Mouse (Mus musculus) mesoderm, embryonic 11.5 days (tissue): ENCODE measurements at regions not wholly inside any gene's neighbourhood (a gene's known extent, or its start where the extent isn't known, plus 50 kb on each side); places are given as distances from the start of the nearest gene placed in this dataset.
A peak's percentile ranks its signal among the peaks of the same experiment; 100 is the strongest.
"Not testable (repeated sequence)": the region's sequence is repeated elsewhere in the genome, so short reads cannot be mapped to it uniquely, and the experiment has no call there.

ENCODE experiments used
- DNase-seq: peaks from one replicate; pipeline ENCODE4 v3.0.0-alpha.2; 2012; ENCODE audit warnings: low read depth, low spot score

DNA sequence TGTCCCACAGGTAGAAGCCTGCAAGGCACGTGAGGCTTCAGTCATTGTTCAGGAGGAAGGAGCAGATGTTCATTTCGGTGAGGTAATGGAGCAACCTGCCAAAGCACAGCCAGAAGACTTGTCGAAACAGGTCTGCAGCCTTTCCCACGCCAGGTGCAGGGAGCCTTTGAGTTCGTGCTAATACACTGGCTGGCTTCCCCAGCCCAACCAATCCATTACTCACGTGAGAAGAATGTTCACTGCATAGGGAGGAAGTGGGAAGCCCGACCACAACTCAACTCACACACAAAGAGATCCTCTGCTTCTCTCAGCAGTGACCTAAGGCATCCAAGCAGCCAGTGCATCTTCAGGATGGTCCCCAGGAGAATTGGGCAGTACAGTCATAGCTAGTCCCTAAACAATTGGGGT lies 153.0 kb upstream of the Hes1 start:
- DNase-seq, result peak; percentile 17

DNA sequence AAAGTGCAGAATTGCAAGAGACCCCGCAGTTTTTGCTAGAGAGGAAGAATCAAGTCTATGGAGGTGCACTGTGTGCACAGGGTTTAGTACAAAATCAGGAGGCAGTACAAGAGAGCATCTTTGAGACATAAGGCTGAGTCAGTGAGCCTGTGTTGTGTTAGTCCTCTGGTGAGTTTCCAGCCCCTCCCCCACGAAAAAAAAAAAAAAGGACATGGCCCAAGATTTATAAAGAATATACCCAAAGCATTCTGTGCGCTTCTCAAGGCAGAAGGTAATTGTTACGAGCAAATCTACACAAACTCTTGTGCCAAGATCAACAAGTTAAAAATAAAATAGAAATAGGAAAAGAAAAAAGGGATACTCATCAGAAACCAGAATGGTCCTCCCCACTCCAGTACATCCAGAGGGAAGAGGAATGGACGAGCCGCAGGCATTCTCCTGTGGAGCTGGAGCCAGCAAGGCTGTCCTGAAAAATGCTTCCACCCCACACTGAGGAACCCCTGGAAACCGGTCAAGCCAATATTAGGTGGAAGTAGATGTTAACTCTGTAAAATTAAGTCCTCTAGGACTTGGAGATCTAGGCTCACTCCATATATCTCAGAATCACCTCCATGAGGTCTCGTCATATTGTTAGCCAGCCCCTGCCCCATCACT lies 150.7 kb upstream of the Hes1 start:
- no peak for DNase-seq

DNA sequence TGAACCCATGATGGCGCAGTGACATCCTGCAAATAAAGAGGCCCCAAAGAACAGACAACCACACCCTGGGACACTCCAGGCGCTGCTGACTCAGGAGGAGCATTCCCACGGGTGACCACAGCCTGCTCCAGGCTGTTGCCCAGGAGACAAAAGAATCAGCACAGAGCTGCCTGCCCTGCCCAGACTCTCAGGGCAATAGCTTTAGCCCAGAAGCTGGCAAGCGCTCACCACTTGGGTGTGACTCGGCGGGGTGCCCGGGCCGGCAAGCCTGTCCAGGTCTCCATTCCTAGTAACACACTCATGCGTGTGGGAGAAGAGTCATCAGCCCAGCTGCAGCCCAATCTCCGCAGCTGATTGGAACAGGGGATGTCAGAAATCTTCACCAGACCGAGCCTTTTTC lies 148.8 kb upstream of the Hes1 start:
- no peak for DNase-seq

DNA sequence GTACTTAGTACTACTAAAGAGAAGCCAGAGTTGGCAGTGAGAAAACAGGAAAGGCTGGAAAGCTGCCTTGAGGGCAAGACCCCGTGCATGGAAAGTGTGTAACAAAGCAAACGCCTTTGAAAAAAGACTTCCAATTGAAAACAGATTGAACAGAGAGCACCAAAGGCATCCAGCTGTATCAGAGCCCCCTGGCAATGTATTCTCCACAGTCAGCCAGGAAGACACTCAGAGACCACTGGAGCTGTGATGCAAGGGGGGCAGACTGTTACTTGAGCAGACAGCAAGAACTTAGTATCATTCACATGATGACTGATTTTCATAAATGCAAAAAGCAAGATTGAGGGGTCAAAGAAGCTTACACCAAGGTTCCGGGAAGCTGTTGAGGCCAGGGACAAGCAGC lies 146.2 kb upstream of the Hes1 start:
- no peak for DNase-seq

DNA sequence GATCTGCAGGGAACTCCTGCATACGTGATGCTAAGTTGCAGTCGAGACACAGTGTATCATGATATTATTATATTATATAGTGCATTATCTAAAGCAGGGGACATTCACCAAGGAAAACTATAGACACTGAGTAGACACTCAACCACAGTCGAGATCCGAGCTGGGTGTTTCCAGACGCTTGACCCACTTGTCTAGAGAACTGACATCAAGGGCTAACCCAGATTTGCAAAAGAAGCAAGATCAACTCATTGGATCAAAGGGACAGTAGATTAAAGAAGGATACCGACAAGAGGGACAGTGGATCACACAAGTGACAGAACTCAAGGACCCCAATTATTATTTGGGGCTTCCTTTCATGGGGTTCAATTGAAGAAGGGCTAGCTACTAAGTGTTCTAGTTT lies 145.8 kb upstream of the Hes1 start:
- DNase-seq, result no peak

DNA sequence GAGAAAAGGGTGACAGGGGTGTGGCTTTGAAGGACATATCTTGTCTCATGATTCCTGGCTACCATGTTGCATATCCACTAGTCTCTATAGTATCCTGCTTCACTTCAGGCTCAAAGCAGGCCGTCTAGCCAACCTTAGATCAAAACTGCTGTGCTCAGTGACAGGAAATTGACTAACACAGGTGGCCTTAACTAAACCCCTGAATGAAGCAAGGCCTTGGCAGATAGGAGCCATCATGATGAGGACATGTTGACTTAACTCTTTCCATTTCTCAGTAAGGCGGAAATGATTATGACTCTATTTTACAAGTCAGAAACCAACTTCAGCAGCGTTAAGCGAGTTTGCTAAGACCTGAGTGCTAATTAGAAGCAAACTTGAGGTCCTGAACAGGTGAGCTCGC lies 143.2 kb upstream of the Hes1 start:
- DNase-seq, result no peak

DNA sequence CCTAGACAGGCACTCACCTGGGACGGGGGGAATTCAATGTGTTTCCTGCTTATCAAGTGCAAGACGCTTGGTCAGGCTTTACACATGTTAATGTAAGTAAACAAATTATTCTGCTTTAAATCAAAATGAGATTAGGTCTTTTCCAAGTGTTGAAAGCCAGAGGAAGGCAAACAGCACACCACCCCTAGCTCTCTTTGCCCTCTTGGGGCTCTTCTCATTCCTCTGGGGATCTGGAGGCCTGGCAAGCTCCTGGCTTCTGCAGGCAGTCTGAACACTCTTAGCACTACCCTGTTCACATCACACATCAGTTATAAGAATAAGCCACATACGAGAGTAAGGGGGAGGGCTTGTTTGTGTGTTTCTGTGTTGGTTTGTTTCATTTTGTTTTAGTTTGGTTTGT lies 142.8 kb upstream of the Hes1 start:
- no peak for DNase-seq

DNA sequence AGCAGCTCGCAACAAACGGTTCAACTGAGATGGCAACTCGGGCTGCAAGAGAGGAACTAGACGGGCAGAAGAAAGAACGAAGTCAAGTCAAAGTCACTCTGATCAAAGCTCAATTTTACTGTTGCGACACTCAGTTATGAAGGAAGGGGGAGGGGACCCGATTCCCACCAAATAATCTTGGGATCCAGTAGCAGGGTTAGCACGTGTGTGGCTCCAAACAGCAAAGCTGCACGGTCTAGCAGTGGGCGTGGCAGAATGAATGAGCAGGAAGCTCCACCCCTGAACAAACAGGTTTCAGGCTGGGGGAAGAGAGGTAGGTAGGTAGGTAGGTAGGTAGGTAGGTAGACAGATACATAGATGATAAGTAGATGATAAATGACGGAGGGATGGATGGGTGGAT lies 136.9 kb upstream of the Hes1 start:
- not testable (repeated sequence) for DNase-seq

DNA sequence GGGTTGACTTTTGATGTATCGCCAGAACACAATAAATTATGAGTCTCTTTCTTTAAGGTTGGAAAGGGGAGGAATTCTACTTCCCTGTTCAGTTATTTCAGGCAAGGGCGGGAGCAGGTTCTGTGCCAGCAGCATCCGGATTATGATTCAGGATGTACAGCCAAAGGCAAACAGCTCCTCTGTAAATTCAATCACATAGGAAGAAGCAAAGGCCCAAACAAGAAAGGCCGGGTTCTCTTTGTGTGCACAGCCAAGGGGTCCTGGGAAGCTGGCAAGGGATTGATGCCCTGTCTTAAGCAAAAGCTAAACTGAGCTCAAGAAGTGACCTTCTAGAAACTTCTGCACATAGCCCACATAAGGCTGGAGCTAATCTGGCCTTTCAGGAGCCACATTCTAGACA lies 135.9 kb upstream of the Hes1 start:
- DNase-seq, result no peak

DNA sequence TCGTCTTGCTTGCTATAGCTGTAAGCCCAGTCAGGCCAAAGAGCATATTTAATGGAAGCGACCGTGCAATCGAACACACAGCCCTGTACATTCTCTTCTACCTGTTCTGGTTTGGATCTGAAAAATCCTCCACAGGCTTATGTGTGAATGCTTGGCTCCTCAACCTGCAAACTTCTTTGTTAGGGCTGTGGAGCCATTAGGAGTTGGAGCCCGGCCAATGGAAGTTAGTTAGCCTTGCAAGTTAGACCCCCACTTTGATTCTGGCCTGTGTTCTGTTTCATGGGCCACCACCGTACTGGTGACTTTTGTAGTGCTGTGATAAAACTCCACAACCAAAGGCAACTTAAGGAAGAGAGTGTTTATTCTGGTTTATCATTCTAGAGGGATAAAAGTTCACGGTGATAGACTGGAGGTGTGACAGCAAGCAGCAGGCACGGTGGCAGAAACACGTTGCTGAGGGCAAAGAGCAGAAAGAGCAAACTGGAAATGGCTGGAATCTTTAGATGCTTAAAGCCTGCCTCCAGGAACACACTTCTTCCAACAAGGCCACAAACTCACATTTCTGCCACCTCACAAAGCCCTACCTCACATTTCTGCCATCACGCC lies 132.3 kb upstream of the Hes1 start:
- no peak for DNase-seq

DNA sequence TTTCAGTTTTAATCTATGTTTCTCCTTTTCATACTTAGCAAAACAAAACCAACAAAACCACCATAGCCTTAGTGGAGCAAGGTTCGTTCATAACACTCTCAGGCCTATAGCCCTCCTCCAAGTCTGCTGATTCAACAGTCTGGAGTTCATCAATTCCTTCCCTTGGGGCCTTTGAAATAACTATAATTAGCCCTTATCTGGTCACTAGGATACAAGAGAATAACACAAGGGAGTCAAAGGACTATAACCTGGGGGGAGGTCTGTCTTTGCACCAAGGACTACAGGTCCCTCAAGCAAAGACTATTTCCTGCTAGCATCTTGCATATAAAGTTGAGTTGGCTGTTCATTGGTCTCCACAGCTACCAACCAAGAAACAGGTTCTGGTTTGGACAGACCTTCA lies 129.5 kb upstream of the Hes1 start:
- no peak for DNase-seq

DNA sequence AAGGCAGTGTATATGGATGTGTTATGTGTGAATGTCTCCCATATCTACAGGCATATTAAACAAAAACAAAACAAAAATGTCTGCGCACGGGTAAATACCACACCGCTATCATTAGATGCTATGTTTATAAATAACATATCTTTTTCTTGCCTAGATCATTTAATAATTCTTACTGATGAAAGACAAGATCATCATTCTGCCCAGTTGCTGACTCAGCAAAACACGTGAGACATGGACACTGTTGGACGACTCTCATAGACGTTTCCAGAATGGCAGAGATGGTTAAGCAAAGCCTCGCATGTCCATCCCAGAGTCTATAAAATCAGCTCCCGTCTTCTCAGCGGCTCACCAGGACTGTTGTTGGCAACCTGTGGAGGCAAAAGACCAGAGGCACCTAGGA lies 125.5 kb upstream of the Hes1 start:
- no peak for DNase-seq

DNA sequence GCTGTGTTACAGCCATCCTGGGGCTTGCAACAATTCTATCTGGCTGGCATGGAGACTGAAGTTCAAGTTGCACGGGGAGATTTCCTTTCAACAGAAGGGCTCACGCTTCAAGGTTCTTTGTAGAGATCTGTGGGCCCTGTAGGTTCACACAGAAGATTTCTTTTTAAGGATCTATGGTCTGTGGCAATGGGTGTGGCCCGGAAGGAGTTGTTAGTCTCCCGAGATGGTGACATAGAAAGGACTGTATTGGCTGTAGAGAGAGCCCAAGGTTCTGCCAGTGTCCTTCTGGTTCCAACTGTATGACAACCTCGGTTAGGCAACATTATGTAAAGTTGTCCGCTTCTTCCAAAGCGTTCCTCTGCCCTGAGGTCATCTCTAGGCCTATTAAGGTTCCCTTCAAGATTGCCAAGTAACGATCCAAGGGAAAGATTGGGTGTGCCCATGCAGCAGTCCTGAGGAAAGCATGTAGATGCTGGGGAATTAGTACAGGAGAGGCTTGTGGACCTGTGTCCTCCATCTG lies 124.8 kb upstream of the Hes1 start:
- DNase-seq, result no peak

DNA sequence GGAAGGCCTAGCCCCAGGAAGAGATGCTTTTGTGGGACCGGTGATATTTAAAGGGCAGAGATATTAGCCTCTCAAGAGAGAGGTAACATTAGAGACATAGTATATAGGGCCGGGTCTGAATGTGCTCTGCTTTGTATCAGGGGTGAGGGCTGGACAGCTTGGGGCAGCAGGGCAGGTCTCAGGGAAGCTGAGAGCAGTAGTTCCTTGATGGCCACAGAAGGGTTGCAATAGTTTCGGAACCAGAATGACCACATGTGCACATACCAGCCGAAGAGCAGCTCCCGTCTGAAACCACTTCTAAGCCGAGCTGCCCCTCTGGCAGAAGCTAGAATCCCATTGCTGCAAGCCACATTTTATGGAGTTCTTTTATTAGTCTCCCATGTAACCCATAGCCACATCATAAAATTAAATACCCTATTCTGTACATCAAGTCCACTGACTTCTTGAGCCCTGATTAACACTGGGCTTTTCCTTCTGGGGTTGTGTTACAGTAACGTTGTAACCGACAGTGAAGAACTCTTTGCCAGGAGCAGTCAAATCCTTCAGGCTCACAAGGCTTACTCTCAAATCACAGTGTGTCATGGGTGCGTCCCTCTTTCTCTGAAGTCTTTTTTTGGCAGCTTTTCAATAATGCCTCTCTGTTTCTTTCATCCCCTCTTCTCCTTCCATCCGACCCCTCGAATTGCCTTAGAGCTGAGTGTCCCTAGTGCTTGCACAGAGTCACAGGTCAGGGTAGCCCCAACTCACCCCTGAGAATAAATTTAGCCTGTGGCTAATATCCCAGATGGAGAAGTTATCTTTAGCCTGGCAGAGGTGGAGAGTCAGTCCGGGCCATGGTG lies 124.1 kb upstream of the Hes1 start:
- DNase-seq, result no peak

DNA sequence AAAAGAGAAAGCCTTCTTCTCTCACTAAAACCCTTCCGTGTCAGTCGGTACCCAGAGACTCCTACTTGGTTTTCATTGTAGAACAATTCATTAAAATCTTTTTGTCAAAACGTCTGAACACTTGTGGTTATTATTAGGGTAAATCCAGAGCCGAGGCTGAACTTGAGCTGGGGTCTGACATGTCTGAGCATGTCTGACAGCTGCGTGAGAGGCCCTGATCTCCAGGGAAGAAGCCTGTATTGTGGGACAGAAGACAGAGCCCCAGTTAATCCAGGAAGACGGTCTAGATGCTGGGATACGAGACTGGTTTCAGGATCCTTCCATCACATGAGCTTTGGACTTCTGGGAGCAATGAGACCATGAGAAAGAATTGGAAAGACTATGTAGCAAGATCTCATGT lies 122.1 kb upstream of the Hes1 start:
- DNase-seq, result no peak

DNA sequence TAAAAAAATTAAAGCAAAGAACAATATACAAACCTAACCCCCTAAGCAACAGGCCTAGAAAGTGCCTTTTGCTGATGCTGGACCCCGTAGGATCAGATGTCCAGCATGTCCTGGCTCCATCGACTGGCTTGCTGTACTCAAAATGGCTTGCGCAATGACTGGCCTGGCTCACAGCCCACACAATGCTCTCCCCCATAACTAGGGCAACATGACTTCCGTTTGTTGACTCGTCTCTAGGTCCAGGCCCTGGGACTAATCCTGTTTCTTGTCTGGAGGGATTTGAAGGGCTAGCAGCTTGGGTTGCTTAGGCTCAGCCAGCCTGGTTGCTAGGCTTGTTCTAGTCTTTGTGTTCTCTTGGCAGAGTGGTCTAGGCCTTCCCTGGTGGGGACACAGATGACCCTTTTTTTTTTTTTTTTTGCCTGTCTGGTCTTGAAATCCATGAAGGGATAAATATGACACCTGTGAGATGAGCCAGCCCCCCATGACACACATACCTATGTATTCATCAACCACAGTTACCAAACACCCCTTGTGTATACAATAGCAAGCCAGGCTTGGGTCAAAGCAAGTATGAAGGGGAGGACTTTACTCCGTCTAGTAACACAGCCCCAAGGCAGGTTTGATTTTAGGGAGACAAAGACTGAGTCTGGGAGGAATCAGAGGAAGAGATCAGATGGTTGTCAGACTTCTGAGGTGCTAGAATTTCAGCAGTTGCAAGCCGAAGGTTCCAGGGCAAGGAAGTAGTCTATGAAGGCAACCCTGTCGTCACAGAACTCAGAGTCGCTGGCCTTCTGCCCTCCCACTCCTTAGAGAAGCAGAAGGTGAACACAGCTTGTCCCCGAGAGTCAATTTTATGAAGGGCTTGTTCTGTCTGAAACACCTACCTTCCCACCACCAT lies 120.0 kb upstream of the Hes1 start:
- DNase-seq, result no peak

DNA sequence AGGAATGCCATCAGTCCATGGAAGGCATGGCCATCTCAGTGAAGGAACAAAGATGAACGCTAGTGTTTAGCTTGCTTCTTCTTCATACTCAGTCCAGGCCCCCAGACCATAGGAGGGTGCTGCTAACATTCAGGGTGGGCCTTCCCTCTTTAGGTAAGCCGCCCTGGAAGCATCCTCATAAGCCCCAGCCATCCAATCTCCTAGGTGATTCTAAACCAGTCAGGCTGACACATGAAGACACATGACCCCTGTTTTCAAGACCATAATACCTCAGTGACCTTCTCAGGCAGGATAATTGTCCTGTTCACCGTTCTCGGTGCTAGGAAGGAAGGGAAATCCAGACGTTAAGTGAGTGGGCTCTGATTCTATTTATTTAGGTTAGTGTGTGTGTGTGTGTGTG lies 119.2 kb upstream of the Hes1 start:
- DNase-seq, result no peak

DNA sequence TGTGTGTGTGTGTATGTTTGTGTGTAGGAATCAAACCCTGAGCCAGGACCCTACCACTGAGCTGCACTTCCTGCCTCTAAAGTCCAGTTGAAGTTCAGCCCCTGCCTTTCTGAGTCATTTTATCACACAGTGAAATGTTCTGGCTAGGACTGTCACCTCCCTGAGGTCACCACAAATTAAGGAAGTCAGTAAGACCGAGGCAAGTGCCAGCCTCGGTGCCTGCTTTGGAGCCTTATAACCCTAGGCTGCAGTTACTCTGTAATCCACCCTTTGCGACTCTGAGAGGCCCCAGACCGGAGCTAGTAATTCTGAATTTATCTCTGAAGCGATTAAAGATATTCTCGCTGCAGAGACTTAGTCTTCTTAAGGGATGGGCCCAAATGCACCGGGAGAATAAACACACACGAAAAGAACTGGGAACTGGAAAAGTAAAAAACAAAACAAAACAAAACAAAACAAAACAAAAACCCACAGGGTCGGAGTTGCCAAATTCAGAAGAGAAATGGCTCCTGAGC lies 118.8 kb upstream of the Hes1 start:
- no peak for DNase-seq

DNA sequence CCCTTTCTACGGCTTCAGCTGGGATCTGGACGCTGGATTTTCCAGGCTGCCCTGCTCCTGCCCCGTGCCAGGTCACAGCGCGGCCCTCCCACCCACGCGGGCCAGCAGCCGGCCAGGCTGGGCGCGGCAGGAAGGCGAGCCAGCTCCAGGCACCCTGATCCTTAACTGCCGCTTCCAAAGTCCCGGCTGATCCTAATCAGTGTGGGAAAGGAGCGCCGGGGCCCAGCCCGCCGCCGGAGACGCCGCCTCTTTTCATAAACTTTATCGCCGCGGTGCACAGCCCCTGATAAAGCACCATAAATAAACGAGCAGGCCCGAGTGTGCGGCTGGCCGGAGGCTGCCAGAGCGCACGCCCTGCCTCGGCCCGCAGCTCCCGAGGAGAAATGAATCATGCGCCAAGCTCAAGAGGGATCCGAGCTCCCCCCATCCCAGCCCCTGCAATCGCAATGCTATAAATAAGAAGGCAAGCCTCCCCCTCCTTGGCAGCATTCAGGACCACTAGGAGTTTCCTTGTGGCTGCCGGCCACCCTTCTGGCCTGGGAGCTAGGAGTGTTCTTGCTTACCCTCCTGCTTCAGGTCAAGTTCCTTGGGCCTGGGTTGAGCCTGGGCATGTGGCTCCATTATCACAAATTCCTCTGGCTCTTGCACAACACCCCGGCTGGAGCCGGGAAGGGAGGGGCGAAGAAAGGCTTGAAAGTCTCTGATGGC lies 118.1 kb upstream of the Hes1 start:
- DNase-seq, result peak; percentile 71

DNA sequence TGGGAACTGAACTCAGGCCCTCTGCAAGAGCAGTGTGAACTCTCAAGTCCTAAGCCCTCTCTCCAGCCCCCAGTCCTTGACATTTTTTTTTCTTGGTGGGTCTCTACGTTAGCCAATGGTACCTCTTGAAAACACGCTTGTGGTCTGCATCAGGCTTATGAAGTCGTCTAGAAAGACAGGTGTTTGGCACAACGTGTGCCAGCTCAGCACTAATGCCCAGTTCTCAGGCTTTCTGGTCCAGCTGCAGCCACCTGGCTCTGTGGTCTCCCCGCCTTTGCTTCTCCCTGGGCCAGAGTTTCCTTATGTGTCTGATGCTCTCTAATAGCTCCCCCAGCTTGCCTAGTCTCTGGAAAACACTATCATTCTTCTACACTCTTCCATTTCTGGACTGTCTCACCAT lies 117.2 kb upstream of the Hes1 start:
- DNase-seq, result no peak

DNA sequence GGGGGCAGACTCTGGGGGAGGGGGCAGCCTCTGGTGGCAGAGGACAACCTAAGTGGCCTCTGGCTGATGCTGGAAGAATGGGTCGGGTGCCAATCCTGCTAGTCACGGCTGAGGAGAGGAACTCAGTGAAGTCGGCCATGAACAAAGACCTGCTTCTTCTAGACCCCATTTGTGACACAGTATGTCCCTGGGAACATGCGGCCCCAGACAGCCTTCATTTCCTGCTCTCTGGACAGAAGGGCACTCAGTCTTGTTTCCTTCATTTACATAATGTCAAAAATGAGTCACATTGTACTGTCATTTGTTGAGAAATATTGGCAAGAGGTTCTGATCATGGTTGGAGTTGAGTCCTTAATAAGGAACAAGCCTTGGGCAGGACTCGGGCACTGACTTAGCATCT lies 116.5 kb upstream of the Hes1 start:
- no peak for DNase-seq
